Mouse (Mus musculus): Measurements from ENCODE around the gene Eif4e2.

Gene Eif4e2

DNA sequence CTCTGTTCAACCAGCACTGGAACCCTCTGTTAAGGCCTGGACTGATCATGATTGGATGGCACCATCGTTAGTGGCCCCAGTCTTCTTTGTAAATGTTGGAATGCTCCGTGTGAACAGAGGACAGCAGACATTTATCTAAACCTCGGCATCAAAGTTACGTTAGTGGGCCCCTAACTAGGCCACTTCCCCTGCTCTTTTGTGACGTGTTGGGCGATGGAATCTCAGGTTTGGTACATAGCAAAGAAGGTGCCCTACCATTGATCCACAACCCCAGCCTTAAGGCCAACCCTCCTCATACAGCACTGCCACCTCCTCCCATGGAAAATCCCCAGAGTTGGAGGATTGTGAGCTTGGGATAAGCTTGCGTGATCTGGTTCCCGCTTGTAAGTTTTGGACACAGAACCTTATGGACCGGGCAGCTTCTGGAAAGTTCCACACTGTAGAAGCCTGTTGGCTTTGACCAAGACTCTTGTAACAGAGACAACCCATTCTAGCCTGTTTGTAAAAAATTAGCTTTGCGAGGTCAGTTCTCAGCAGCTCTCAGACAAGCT, 69.8 kb downstream of the Eif4e2 start:
- TF ChIP-seq GATA4 (IDR thresholded peaks at IDR 0.05; ENCODE audit: insufficient replicate concordance, low read length), result no peak

- TF ChIP-seq GATA4 (IDR thresholded peaks at IDR 0.05; ENCODE audit: insufficient replicate concordance, low read length), result no peak
Observed at GRCm38 (mm10) chr1:87287105-87287504, 73.4 kb downstream of the Eif4e2 start.
